Mouse (Mus musculus): ENCODE measurements around the gene Tcp10c. TPM values are rescaled to one million over a fixed set of nuclear protein-coding genes. Genes with fewer than 3 reads are reported as not detected.

Tcp10c gene
- total RNA-seq, 2 experiments from 2014 or later, result not detected

Other genes starting within 250 kb of the Tcp10c start
- gene Unc93a, start 222.8 kb upstream of the Tcp10c start, total RNA-seq (2021), result not detected
- gene Smok2a, start 133.4 kb upstream of the Tcp10c start, total RNA-seq (2021), result not detected
- not detected for gene Smok2b, start 124.3 kb upstream of the Tcp10c start, total RNA-seq (2021)

All from gastrocnemius, postnatal 36 days (tissue).